Mouse (Mus musculus) E14TG2a.4 (cell line): Measurements from ENCODE around the gene Clp1.

ENCODE experiments used
- CTCF ChIP-seq: conservative IDR thresholded peaks from 2 replicates; pipeline ENCODE4 v1.5.1; 2014; ENCODE audit warnings: low read length
- NANOG ChIP-seq: IDR thresholded peaks from 2 replicates; pipeline ENCODE4 v1.6.1; 2014; ENCODE audit warnings: borderline replicate concordance, low read length, mixed read lengths
- POU5F1 ChIP-seq: IDR thresholded peaks from 2 replicates; pipeline ENCODE4 v1.6.1; 2014; ENCODE audit warnings: low read length, borderline replicate concordance

DNA sequence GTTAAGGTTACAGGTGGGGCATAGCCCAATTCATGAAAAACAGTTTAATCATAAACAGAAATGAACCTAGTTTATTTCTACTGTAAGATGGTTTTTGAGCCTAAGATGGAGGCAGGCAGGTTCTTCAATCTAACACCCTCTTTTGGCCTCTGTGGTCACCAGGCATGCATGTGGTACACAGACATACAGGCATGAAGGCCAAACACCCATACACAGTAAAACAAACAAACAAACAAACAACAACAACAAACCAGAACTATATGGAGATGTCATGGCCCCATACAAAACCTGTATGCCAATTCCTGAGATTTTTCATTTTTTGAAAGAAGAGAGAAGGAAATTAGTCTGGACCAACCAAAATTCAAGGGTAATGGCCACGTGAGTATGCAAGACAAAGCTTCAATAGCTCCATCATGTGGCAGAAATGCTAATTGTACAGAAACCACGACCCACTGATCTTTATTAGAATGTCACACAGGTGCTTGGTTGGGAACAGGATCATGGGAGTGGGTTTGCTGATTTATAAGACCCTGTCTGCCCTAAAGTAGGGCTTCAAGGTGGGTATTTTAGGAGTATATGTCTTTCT, 31.5 kb upstream of the Clp1 start:
- TF ChIP-seq CTCF: peak; percentile 30
- no peak for TF ChIP-seq POU5F1
- no peak for TF ChIP-seq NANOG
